Mouse (Mus musculus): ENCODE measurements around the gene Borcs7. TPM values are rescaled to one million over a fixed set of nuclear protein-coding genes. Genes with fewer than 3 reads are reported as not detected.
A peak's percentile ranks its signal among the peaks of the same experiment; 100 is the strongest.
"Not testable (repeated sequence)": the region's sequence is repeated elsewhere in the genome, so short reads cannot be mapped to it uniquely, and the experiment has no call there.

The Borcs7 gene
- polyA plus RNA-seq, 1 experiment from 2014 or later = 13.9 TPM

GRCm38 (mm10) chr19:46731351-46731750, 41.6 kb downstream of the Borcs7 start:
- WGBS = 94% methylated on average over 10 of the region's 10 CpGs

GRCm38 (mm10) chr19:46732673-46733072, 43.0 kb downstream of the Borcs7 start:
- H3K4me1 ChIP-seq; H3K36me3 ChIP-seq (replicated peaks); DNase-seq (ENCODE audit: extremely low spot score, low spot score); H3K27me3 ChIP-seq (ENCODE audit: poor library complexity, severe bottlenecking); H3K27ac ChIP-seq; H3K4me3 ChIP-seq; H3K9me3 ChIP-seq: not testable (repeated sequence)
- WGBS = 90% methylated on average over 5 of the region's 5 CpGs

More at GRCm38 (mm10) chr19:46731351-46731750, 41.6 kb downstream of the Borcs7 start:
- peaks cover 12% of the 10 kb centered on the region; the same call in 1 of the 2 replicates for H3K36me3 ChIP-seq (replicated peaks)
- no peaks in the 10 kb centered on the region for H3K27me3 ChIP-seq (ENCODE audit: poor library complexity, severe bottlenecking)
- no peak overlapping the region for H3K4me3 ChIP-seq
- DNase-seq (ENCODE audit: extremely low spot score, low spot score) = no peak
- peaks cover 13% of the 10 kb centered on the region for H3K4me1 ChIP-seq
- H3K9me3 ChIP-seq = no peaks in the 10 kb centered on the region
- H3K27ac ChIP-seq = no peak overlapping the region

DNA sequence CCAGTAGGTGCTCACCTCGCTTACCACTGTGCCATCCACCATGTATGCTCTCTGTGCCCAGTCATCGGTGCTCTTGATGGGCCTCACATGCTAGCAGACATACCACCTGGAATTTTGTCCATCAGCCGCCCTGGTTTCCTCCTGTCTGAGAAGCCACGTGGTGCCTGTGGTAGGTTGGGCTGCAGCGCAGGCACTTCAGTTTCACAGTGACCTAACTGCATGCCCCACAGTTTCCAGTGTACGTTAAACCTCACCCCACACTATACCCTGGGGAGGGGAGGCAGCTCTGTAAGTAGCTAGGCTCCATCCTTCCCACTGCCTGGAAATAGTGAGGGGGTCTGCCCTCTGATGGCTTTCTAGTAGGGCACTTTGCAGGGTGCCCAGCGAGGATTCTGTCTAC, 43.9 kb downstream of the Borcs7 start:
- peaks cover 7% of the 10 kb centered on the region; the same call in 1 of the 2 replicates for H3K36me3 ChIP-seq (replicated peaks)
- no peak for DNase-seq (ENCODE audit: extremely low spot score, low spot score)
- H3K4me1 ChIP-seq = no peaks in the 10 kb centered on the region
- no peak overlapping the region for H3K4me3 ChIP-seq
- no peaks in the 10 kb centered on the region for H3K9me3 ChIP-seq
- no peak overlapping the region for H3K27ac ChIP-seq
- H3K27me3 ChIP-seq (ENCODE audit: poor library complexity, severe bottlenecking) = no peaks in the 10 kb centered on the region
- WGBS = 92% methylated on average over 7 of the region's 7 CpGs

DNA sequence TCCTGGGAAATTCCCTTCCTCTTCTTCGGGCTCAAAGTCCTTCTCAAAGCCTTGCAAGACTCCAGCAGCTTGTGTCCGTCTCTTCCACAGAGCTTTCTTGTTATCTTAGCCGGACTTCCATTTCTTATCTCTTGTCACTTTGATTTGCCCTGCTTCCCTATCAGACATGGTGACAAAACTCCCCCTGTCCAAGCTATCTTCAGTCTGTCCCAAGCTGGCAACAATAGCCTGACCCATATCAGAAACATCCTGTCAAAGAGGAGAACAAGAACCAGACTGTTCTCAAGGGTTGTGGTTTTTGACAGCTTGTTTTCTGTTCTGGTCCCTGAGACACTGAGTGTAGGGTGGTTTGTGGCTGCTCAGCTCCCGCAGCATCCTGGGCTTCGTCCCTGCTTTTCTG, 45.5 kb downstream of the Borcs7 start:
- DNase-seq (ENCODE audit: extremely low spot score, low spot score) = no peak

GRCm38 (mm10) chr19:46737106-46737505, 47.4 kb downstream of the Borcs7 start:
- no peaks in the 10 kb centered on the region for H3K27me3 ChIP-seq (ENCODE audit: poor library complexity, severe bottlenecking)
- no peak overlapping the region for H3K4me3 ChIP-seq
- H3K27ac ChIP-seq = no peak overlapping the region
- DNase-seq (ENCODE audit: extremely low spot score, low spot score) = no peak
- H3K9me3 ChIP-seq = no peaks in the 10 kb centered on the region
- 90% methylated on average over 7 of the region's 7 CpGs for WGBS
- H3K36me3 ChIP-seq (replicated peaks) = peaks cover 9% of the 10 kb centered on the region; the same call in 1 of the 2 replicates
- H3K4me1 ChIP-seq = no peaks in the 10 kb centered on the region

More for the DNA sequence above, 45.5 kb downstream of the Borcs7 start:
- Histone ChIP-seq H3K4me1 (no peaks in the 10 kb centered on the region), H3K4me3 (no peak overlapping the region), H3K27ac (no peak overlapping the region), H3K27me3 (ENCODE audit: poor library complexity, severe bottlenecking) (no peaks in the 10 kb centered on the region), H3K36me3 (replicated peaks) (peaks cover 9% of the 10 kb centered on the region; the same call in 1 of the 2 replicates), H3K9me3 (no peaks in the 10 kb centered on the region)
- WGBS = 72% methylated on average over 5 of the region's 5 CpGs

DNA sequence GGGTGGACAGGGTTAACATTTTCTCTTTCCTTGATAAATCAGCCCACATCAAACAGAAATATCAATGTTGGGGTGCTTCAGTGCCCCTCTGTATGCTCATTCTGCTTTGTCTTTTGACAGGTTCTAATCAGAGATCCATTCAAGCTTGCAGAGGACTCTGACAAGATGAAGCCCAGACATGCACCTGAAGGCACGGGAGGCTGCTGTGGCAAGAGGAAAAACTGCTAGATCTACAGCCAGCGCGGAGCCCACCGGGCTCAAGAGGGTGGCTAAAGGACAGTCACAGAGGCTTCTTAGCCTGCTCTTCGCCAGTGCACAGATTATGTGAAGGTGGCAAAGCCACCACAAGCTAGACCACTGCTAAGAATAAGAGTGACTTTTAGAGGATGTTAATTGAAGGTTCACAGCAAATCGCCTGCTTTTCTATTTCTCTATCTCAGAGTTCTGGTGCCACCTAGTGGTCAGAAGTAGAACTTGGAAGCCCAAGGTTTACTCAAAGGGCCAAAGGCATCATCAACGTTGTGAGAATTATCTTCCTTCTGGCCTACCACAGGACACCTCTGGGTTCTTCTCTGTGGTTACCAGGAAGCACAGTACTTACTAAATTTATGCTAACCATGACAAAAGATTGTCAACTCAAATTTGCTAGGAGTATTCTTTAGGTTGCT, 50.8 kb downstream of the Borcs7 start:
- whole genome bisulfite sequencing = 54% methylated on average over 7 of the region's 7 CpGs
- Histone ChIP-seq H3K27me3 (ENCODE audit: poor library complexity, severe bottlenecking) (no peaks in the 10 kb centered on the region), H3K4me3 (no peak overlapping the region), H3K4me1 (no peaks in the 10 kb centered on the region), H3K27ac (no peak overlapping the region), H3K9me3 (no peaks in the 10 kb centered on the region), H3K36me3 (replicated peaks) (0 out of 2 replicates have a peak, but pooled peaks cover 2% of the 10 kb centered on the region)
- peak; percentile 53 for DNase-seq (ENCODE audit: extremely low spot score, low spot score)

GRCm38 (mm10) chr19:46741574-46741973, 51.9 kb downstream of the Borcs7 start:
- no peaks in the 10 kb centered on the region for H3K9me3 ChIP-seq

GRCm38 (mm10) chr19:46744681-46745080, 55.0 kb downstream of the Borcs7 start:
- H3K27ac ChIP-seq = no peak overlapping the region
- no peaks in the 10 kb centered on the region for H3K27me3 ChIP-seq (ENCODE audit: poor library complexity, severe bottlenecking)
- no peak overlapping the region for H3K4me3 ChIP-seq
- no peaks in the 10 kb centered on the region for H3K9me3 ChIP-seq
- H3K36me3 ChIP-seq (replicated peaks) = no peaks in the 10 kb centered on the region
- 78% methylated on average over 9 of the region's 9 CpGs for WGBS
- H3K4me1 ChIP-seq = no peaks in the 10 kb centered on the region
- no peak for DNase-seq (ENCODE audit: extremely low spot score, low spot score)

More at GRCm38 (mm10) chr19:46741574-46741973, 51.9 kb downstream of the Borcs7 start:
- Histone ChIP-seq H3K27me3 (ENCODE audit: poor library complexity, severe bottlenecking) (no peaks in the 10 kb centered on the region), H3K36me3 (replicated peaks) (0 out of 2 replicates have a peak, but pooled peaks cover 2% of the 10 kb centered on the region), H3K27ac (no peak overlapping the region), H3K4me1 (no peaks in the 10 kb centered on the region), H3K4me3 (no peak overlapping the region)
- no peak for DNase-seq (ENCODE audit: extremely low spot score, low spot score)
- 45% methylated on average over 6 of the region's 6 CpGs for WGBS

DNA sequence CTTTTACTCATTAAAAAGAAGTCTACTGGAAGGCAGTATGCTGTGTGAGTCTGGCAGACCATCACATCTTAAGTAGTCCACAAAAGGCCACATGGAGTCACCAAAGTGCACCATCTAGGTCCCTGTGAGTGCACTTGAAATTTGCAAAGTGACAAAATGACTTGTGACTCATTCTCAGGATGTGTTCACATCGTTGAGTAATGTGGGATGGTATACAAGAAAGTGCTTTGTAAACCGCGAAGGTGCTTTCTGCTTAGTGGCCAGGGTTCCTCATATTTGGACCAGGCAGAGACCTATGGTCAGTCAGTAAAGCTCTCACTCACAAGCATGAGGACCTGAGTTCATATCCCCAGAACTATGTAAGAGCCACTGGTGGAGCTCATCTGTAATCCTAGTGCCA, 58.1 kb downstream of the Borcs7 start:
- H3K4me1 ChIP-seq = no peaks in the 10 kb centered on the region
- no peak overlapping the region for H3K4me3 ChIP-seq
- no peaks in the 10 kb centered on the region for H3K27me3 ChIP-seq (ENCODE audit: poor library complexity, severe bottlenecking)
- no peaks in the 10 kb centered on the region for H3K36me3 ChIP-seq (replicated peaks)
- no peaks in the 10 kb centered on the region for H3K9me3 ChIP-seq
- no peak for DNase-seq (ENCODE audit: extremely low spot score, low spot score)
- H3K27ac ChIP-seq = no peak overlapping the region
- 92% methylated on average over 3 of the region's 3 CpGs for WGBS

- H3K4me1 ChIP-seq = no peaks in the 10 kb centered on the region
- H3K27me3 ChIP-seq (ENCODE audit: poor library complexity, severe bottlenecking) = no peaks in the 10 kb centered on the region
- H3K9me3 ChIP-seq = no peaks in the 10 kb centered on the region; the same call in 1 of the 2 replicates
- no peaks in the 10 kb centered on the region for H3K36me3 ChIP-seq (replicated peaks)
- H3K27ac ChIP-seq = no peak overlapping the region
- WGBS = 93% methylated on average over 5 of the region's 5 CpGs
- no peak overlapping the region for H3K4me3 ChIP-seq
- DNase-seq (ENCODE audit: extremely low spot score, low spot score) = no peak
Measured at GRCm38 (mm10) chr19:46752235-46752634, 62.5 kb downstream of the Borcs7 start.

Other genes starting within 250 kb of the Borcs7 start
- 16.6 and 19.3 TPM in 2 replicates for gene Trim8, start 188.2 kb upstream of the Borcs7 start, polyA plus RNA-seq (2016; fragmentation: Nextera tagmentation; extraction: Ambion mirVana)
- 196 and 201 TPM in 2 replicates for gene Arl3, start 116.7 kb upstream of the Borcs7 start, polyA plus RNA-seq (2016; fragmentation: Nextera tagmentation; extraction: Ambion mirVana)
- gene Sfxn2, start 116.5 kb upstream of the Borcs7 start, polyA plus RNA-seq (2016; fragmentation: Nextera tagmentation; extraction: Ambion mirVana) = 16.6 and 17.9 TPM in 2 replicates
- 38.4 and 43.4 TPM in 2 replicates for gene Wbp1l, start 90.8 kb upstream of the Borcs7 start, polyA plus RNA-seq (2016; fragmentation: Nextera tagmentation; extraction: Ambion mirVana)
- not detected in 2 replicates for gene Cyp17a1, start 16.7 kb upstream of the Borcs7 start, polyA plus RNA-seq (2016; fragmentation: Nextera tagmentation; extraction: Ambion mirVana)
- gene As3mt, start 17.6 kb downstream of the Borcs7 start, polyA plus RNA-seq (2016; fragmentation: Nextera tagmentation; extraction: Ambion mirVana) = 23.9 and 27.3 TPM in 2 replicates
- 1.3 and 1.7 TPM in 2 replicates for gene Cnnm2, start 71.7 kb downstream of the Borcs7 start, polyA plus RNA-seq (2016; fragmentation: Nextera tagmentation; extraction: Ambion mirVana)